Mouse (Mus musculus): ENCODE measurements at regions not wholly inside any gene's neighbourhood (a gene's known extent, or its start where the extent isn't known, plus 50 kb on each side); places are given as distances from the start of the nearest gene placed in this dataset.

DNA sequence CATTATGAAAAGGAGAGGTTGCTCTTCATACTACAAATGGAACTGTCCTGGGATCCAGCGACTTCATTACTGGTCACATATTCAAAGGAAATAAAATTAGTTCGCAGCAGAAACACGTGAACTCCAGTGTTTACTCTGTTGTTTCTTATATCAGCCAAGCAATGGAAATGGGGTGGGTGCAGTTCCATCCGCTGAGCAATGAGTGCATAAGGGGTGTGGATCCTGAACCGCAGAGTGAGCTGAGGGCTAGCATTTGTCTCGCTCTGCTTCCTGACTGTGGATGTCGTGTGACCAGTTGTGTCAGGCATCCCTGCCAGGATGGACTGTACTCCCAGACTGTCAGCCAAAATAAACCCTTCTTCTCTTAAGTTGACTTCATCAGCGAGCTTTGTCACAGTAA lies 80.0 kb upstream of the Smad1 start:
- ATAC-seq (ENCODE audit: low FRiP score) (no peak), DNase-seq (ENCODE audit: low spot score) (no peak)
- Histone ChIP-seq H3K27me3 (ENCODE audit: insufficient read depth, low read length) (no peaks in the 10 kb centered on the region), H3K9ac (replicated peaks; ENCODE audit: low read length, poor library complexity, severe bottlenecking) (no peak overlapping the region), H3K4me2 (ENCODE audit: low read depth, low read length, poor library complexity, severe bottlenecking) (no peak overlapping the region), H3K9me3 (ENCODE audit: low read length) (no peaks in the 10 kb centered on the region), H3K36me3 (ENCODE audit: insufficient read depth, low read length) (no peaks in the 10 kb centered on the region), H3K4me1 (ENCODE audit: insufficient read depth, low read length) (no peaks in the 10 kb centered on the region), H3K4me3 (ENCODE audit: low read depth, low read length) (no peak overlapping the region), H3K27ac (ENCODE audit: low read depth, low read length) (no peak overlapping the region)
- no peak for TF ChIP-seq CTCF (IDR thresholded peaks at IDR 0.05)
- 95% methylated on average over 8 of the region's 8 CpGs for WGBS

DNA sequence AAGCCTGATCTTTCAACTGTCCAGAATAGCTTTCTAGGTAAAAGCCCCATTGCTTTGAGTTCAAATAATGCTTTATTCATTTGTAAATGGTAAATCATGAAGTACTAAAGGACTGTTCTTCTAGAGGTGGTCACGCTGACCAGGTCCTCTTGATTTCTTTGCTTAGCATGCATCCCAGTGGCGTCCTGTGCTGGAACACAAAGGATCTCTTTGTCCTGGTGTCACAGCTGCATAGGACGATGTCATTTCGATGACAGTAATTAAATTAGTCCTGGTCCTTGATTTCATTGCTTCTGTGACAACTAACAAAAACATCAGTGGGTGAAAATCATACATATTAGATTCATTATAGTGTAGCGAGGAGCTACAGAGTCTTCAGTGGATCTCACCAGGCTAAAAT lies 76.7 kb upstream of the Smad1 start:
- WGBS = 39% methylated on average over 5 of the region's 5 CpGs
- no peaks in the 10 kb centered on the region for H3K9me3 ChIP-seq (ENCODE audit: low read length)

DNA sequence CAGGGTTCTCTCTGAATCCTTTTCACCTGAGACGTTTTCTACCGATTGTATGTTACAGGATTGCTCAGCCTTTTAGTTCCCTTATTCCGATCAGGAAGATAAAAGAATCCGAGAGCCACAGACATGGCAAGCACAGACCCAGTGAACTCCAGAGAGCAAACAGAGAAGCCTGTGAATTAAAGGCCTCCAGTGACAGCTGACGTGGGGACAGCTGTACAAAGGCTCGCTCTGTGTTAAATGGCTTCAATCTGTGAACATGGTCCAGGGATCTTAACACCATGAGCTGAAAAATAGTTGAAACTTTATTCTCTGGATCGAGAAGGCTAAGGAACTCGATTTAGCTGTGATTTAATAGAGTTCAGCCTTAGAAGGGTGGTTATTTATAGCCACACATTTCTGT lies 75.4 kb upstream of the Smad1 start:
- H3K9ac ChIP-seq (replicated peaks; ENCODE audit: low read length, poor library complexity, severe bottlenecking) = no peak overlapping the region
- H3K27ac ChIP-seq (ENCODE audit: low read depth, low read length) = no peak overlapping the region
- H3K27me3 ChIP-seq (ENCODE audit: insufficient read depth, low read length) = no peaks in the 10 kb centered on the region
- ATAC-seq (ENCODE audit: low FRiP score) (no peak), DNase-seq (ENCODE audit: low spot score) (peak; percentile 14)
- H3K4me3 ChIP-seq (ENCODE audit: low read depth, low read length) = no peak overlapping the region
- WGBS = 56% methylated on average over 8 of the region's 8 CpGs
- no peaks in the 10 kb centered on the region for H3K4me1 ChIP-seq (ENCODE audit: insufficient read depth, low read length)
- H3K4me2 ChIP-seq (ENCODE audit: low read depth, low read length, poor library complexity, severe bottlenecking) = no peak overlapping the region
- H3K36me3 ChIP-seq (ENCODE audit: insufficient read depth, low read length) = no peaks in the 10 kb centered on the region
- no peak for TF ChIP-seq CTCF (IDR thresholded peaks at IDR 0.05)
- no peaks in the 10 kb centered on the region for H3K9me3 ChIP-seq (ENCODE audit: low read length)

More for the DNA sequence above, 76.7 kb upstream of the Smad1 start:
- H3K4me2 ChIP-seq (ENCODE audit: low read depth, low read length, poor library complexity, severe bottlenecking) = no peak overlapping the region
- no peak for TF ChIP-seq CTCF (IDR thresholded peaks at IDR 0.05)
- no peak overlapping the region for H3K9ac ChIP-seq (replicated peaks; ENCODE audit: low read length, poor library complexity, severe bottlenecking)
- no peaks in the 10 kb centered on the region for H3K27me3 ChIP-seq (ENCODE audit: insufficient read depth, low read length)
- no peak overlapping the region for H3K27ac ChIP-seq (ENCODE audit: low read depth, low read length)
- no peaks in the 10 kb centered on the region for H3K36me3 ChIP-seq (ENCODE audit: insufficient read depth, low read length)
- peak; percentile 7 for DNase-seq (ENCODE audit: low spot score)
- ATAC-seq (ENCODE audit: low FRiP score) = no peak
- H3K4me1 ChIP-seq (ENCODE audit: insufficient read depth, low read length) = no peaks in the 10 kb centered on the region
- no peak overlapping the region for H3K4me3 ChIP-seq (ENCODE audit: low read depth, low read length)

DNA sequence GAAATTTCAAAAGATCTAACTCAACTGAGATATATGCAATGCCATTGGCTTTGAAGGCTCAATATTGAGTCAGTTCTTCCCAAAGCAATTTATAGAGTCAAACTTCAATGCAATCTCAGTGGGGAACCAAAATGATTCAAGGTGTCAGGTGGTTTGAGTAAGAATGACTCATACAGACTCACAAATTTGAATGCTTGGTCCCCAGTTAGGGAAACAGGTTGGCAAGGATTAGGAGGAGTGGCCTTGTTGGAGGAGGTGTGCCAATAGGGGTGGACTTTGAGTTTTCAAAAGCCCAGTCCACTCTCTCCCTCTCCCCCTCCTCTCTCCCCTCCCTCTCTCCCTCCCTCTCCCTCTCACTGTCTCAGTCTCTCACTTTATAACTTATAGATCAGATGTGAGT lies 52.8 kb upstream of the Smad1 start:
- Histone ChIP-seq H3K4me2 (ENCODE audit: low read depth, low read length, poor library complexity, severe bottlenecking) (no peak overlapping the region), H3K27ac (ENCODE audit: low read depth, low read length) (no peak overlapping the region)
- no peak for ATAC-seq (ENCODE audit: low FRiP score)

DNA sequence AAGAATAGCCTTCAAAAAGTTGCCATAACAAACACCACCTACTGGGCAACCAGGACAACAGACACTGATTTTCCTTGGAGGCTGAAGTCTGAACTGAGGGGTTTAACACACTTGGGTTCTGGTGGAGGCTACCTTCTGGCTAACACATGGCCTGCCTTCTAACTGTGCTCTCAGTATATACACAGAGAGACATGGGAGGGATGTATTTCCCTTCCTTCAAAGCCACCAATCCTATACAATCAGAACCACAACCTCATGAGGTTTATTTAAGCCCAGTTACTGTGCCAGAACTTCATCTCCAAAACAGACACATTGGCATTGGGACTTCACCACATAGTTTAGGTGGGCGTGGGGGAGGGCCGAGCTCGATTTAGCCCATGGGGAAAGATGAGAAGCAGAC lies 50.1 kb upstream of the Smad1 start:
- Histone ChIP-seq H3K36me3 (ENCODE audit: insufficient read depth, low read length) (no peaks in the 10 kb centered on the region), H3K27ac (ENCODE audit: low read depth, low read length) (no peak overlapping the region), H3K4me2 (ENCODE audit: low read depth, low read length, poor library complexity, severe bottlenecking) (no peak overlapping the region), H3K4me3 (ENCODE audit: low read depth, low read length) (no peak overlapping the region), H3K4me1 (ENCODE audit: insufficient read depth, low read length) (no peaks in the 10 kb centered on the region), H3K9me3 (ENCODE audit: low read length) (no peaks in the 10 kb centered on the region), H3K27me3 (ENCODE audit: insufficient read depth, low read length) (no peaks in the 10 kb centered on the region), H3K9ac (replicated peaks; ENCODE audit: low read length, poor library complexity, severe bottlenecking) (no peak overlapping the region)
- no peak for DNase-seq (ENCODE audit: low spot score)
- no peak for ATAC-seq (ENCODE audit: low FRiP score)
- 91% methylated on average over 3 of the region's 3 CpGs for WGBS
- TF ChIP-seq CTCF (IDR thresholded peaks at IDR 0.05) = no peak

More for the DNA sequence above, 52.8 kb upstream of the Smad1 start:
- Histone ChIP-seq H3K36me3 (ENCODE audit: insufficient read depth, low read length) (no peaks in the 10 kb centered on the region), H3K9me3 (ENCODE audit: low read length) (no peaks in the 10 kb centered on the region), H3K27me3 (ENCODE audit: insufficient read depth, low read length) (no peaks in the 10 kb centered on the region), H3K4me1 (ENCODE audit: insufficient read depth, low read length) (no peaks in the 10 kb centered on the region), H3K9ac (replicated peaks; ENCODE audit: low read length, poor library complexity, severe bottlenecking) (no peak overlapping the region), H3K4me3 (ENCODE audit: low read depth, low read length) (no peak overlapping the region)
- TF ChIP-seq CTCF (IDR thresholded peaks at IDR 0.05) = no peak
- no peak for DNase-seq (ENCODE audit: low spot score)

All from midbrain, postnatal 0 days (tissue).